Mouse (Mus musculus): ENCODE data around the gene Ppp4r3a. TPM values are rescaled to one million over a fixed set of nuclear protein-coding genes. Genes with fewer than 3 reads are reported as not detected.
A peak's percentile ranks its signal among the peaks of the same experiment; 100 is the strongest.

The Ppp4r3a gene
- polyA plus RNA-seq, 1 experiment from 2014 or later: 50.1 TPM

- Histone ChIP-seq H3K27ac (peak overlapping the region; percentile 46), H3K9me3 (replicated peaks) (no peaks in the 10 kb centered on the region), H3K4me2 (peak overlapping the region; percentile 14; the same call in 1 of the 2 replicates), H3K27me3 (replicated peaks) (no peaks in the 10 kb centered on the region), H3K4me1 (peaks cover 72% of the 10 kb centered on the region), H3K36me3 (peaks cover 8% of the 10 kb centered on the region; the same call in 1 of the 2 replicates), H3K4me3 (no peak overlapping the region), H3K9ac (no peak overlapping the region)
- ATAC-seq: peak; percentile 48; the same call in 1 of the 2 replicates
- WGBS (ENCODE audit: insufficient replicate concordance): 52% methylated on average over 5 of the region's 5 CpGs
Observed at GRCm38 (mm10) chr12:100996378-100996898, 87.1 kb downstream of the Ppp4r3a start.

GRCm38 (mm10) chr12:100995607-100996377 is 87.7 kb downstream of the Ppp4r3a start:
- Histone ChIP-seq H3K36me3 (peaks cover 8% of the 10 kb centered on the region; the same call in 1 of the 2 replicates), H3K27ac (peak overlapping the region; percentile 46), H3K27me3 (replicated peaks) (no peaks in the 10 kb centered on the region), H3K9me3 (replicated peaks) (no peaks in the 10 kb centered on the region), H3K4me3 (no peak overlapping the region), H3K4me1 (peaks cover 67% of the 10 kb centered on the region), H3K4me2 (peak overlapping the region; percentile 14; the same call in 1 of the 2 replicates), H3K9ac (no peak overlapping the region)
- WGBS (ENCODE audit: insufficient replicate concordance): 76% methylated on average over 16 of the region's 16 CpGs
- ATAC-seq: no peak

GRCm38 (mm10) chr12:100994140-100995015 is 89.1 kb downstream of the Ppp4r3a start:
- no peak overlapping the region for H3K27ac ChIP-seq
- H3K9me3 ChIP-seq (replicated peaks): no peaks in the 10 kb centered on the region
- H3K4me2 ChIP-seq: no peak overlapping the region
- no peak for ATAC-seq
- H3K9ac ChIP-seq: no peak overlapping the region
- H3K4me3 ChIP-seq: no peak overlapping the region
- no peaks in the 10 kb centered on the region for H3K27me3 ChIP-seq (replicated peaks)
- H3K4me1 ChIP-seq: peaks cover 63% of the 10 kb centered on the region
- H3K36me3 ChIP-seq: peaks cover 3% of the 10 kb centered on the region; the same call in 1 of the 2 replicates
- 75% methylated on average over 3 of the region's 3 CpGs for WGBS (ENCODE audit: insufficient replicate concordance)

GRCm38 (mm10) chr12:100993146-100993545 is 90.4 kb downstream of the Ppp4r3a start:
- peaks cover 54% of the 10 kb centered on the region for H3K4me1 ChIP-seq
- peaks cover 3% of the 10 kb centered on the region; the same call in 1 of the 2 replicates for H3K36me3 ChIP-seq
- H3K4me3 ChIP-seq: no peak overlapping the region
- H3K4me2 ChIP-seq: no peak overlapping the region
- ATAC-seq: no peak
- H3K27ac ChIP-seq: no peak overlapping the region
- 69% methylated on average over 3 of the region's 3 CpGs for WGBS (ENCODE audit: insufficient replicate concordance)
- H3K9me3 ChIP-seq (replicated peaks): no peaks in the 10 kb centered on the region
- H3K9ac ChIP-seq: no peak overlapping the region
- H3K27me3 ChIP-seq (replicated peaks): no peaks in the 10 kb centered on the region

GRCm38 (mm10) chr12:100992505-100992904 is 91.0 kb downstream of the Ppp4r3a start:
- WGBS (ENCODE audit: insufficient replicate concordance): 85% methylated on average over 7 of the region's 7 CpGs
- H3K9ac ChIP-seq: no peak overlapping the region
- no peaks in the 10 kb centered on the region for H3K27me3 ChIP-seq (replicated peaks)
- H3K4me3 ChIP-seq: no peak overlapping the region
- H3K4me2 ChIP-seq: no peak overlapping the region
- ATAC-seq: no peak
- no peaks in the 10 kb centered on the region for H3K9me3 ChIP-seq (replicated peaks)
- peaks cover 3% of the 10 kb centered on the region; the same call in 1 of the 2 replicates for H3K36me3 ChIP-seq
- peaks cover 48% of the 10 kb centered on the region for H3K4me1 ChIP-seq
- H3K27ac ChIP-seq: no peak overlapping the region

- H3K27ac ChIP-seq: no peak overlapping the region
- WGBS (ENCODE audit: insufficient replicate concordance): 69% methylated on average over 3 of the region's 3 CpGs
Observed at GRCm38 (mm10) chr12:100991119-100991518, 92.4 kb downstream of the Ppp4r3a start.

GRCm38 (mm10) chr12:100990291-100990690 is 93.2 kb downstream of the Ppp4r3a start:
- Histone ChIP-seq H3K4me2 (no peak overlapping the region), H3K9me3 (replicated peaks) (no peaks in the 10 kb centered on the region), H3K27me3 (replicated peaks) (no peaks in the 10 kb centered on the region), H3K4me3 (no peak overlapping the region), H3K4me1 (peaks cover 32% of the 10 kb centered on the region), H3K9ac (no peak overlapping the region), H3K27ac (no peak overlapping the region), H3K36me3 (peaks cover 3% of the 10 kb centered on the region; the same call in 1 of the 2 replicates)
- WGBS (ENCODE audit: insufficient replicate concordance): 78% methylated on average over 12 of the region's 12 CpGs
- no peak for ATAC-seq

More at GRCm38 (mm10) chr12:100991119-100991518, 92.4 kb downstream of the Ppp4r3a start:
- no peaks in the 10 kb centered on the region for H3K9me3 ChIP-seq (replicated peaks)
- H3K27me3 ChIP-seq (replicated peaks): no peaks in the 10 kb centered on the region
- peaks cover 34% of the 10 kb centered on the region for H3K4me1 ChIP-seq
- no peak for ATAC-seq
- no peak overlapping the region for H3K4me3 ChIP-seq
- no peak overlapping the region for H3K9ac ChIP-seq
- no peak overlapping the region for H3K4me2 ChIP-seq
- H3K36me3 ChIP-seq: peaks cover 3% of the 10 kb centered on the region; the same call in 1 of the 2 replicates

GRCm38 (mm10) chr12:100989780-100990288 is 93.7 kb downstream of the Ppp4r3a start:
- Histone ChIP-seq H3K36me3 (peaks cover 3% of the 10 kb centered on the region; the same call in 1 of the 2 replicates), H3K9ac (no peak overlapping the region), H3K4me1 (peaks cover 33% of the 10 kb centered on the region), H3K9me3 (replicated peaks) (no peaks in the 10 kb centered on the region), H3K27ac (no peak overlapping the region), H3K4me3 (no peak overlapping the region), H3K4me2 (no peak overlapping the region), H3K27me3 (replicated peaks) (no peaks in the 10 kb centered on the region)
- no peak for ATAC-seq
- 78% methylated on average over 4 of the region's 4 CpGs for WGBS (ENCODE audit: insufficient replicate concordance)

MicroRNAs within 50 kb of the gene (microRNA counts, 519-probe panel; counts per million panel counts)
- 582 counts per million, percentile 70 among the panel's probes with 10 or more counts for microRNA mmu-miR-1190

Small RNA genes within 50 kb of the gene (microRNA-seq; reads per million reads assigned to microRNA genes)
- not detected for gene Mir1190

Other genes starting within 250 kb of the Ppp4r3a start
- gene Gpr68, start 175.5 kb downstream of the Ppp4r3a start, polyA plus RNA-seq (2016; fragmentation: Nextera tagmentation; extraction: Ambion mirVana): 0.04 TPM in 1 of 2 replicates, not detected in the other
- 8.4 and 9.6 TPM in 2 replicates for gene Ccdc88c, start 54.6 kb downstream of the Ppp4r3a start, polyA plus RNA-seq (2016; fragmentation: Nextera tagmentation; extraction: Ambion mirVana)